Mouse (Mus musculus): ENCODE data around the gene Cttn.

- TF ChIP-seq CTCF (IDR thresholded peaks at IDR 0.05; ENCODE audit: low read depth), result no peak
- no peak for TF ChIP-seq EP300 (IDR thresholded peaks at IDR 0.05; ENCODE audit: low read depth)
These were observed 37.9 kb downstream of the Cttn start for GRCm38 (mm10) chr7:144432920-144433319.

All from liver, embryonic 14.5 days (tissue).